Mouse (Mus musculus) C2C12 (cell line): Measurements from ENCODE around the gene Cep250.

ENCODE experiments used
- CEBPB ChIP-seq: IDR thresholded peaks from one replicate; pipeline ENCODE4 v1.6.1; 2011; ENCODE audit warnings: low read depth, mild to moderate bottlenecking, control low read depth, moderate library complexity
- CTCF ChIP-seq: IDR thresholded peaks from one replicate; pipeline ENCODE4 v1.5.1; 2011; ENCODE audit not compliant: control insufficient read depth, insufficient read depth, insufficient read length
- MYOD1 ChIP-seq: IDR thresholded peaks from one replicate; pipeline ENCODE4 v1.6.1; 2011; ENCODE audit warnings: low read depth; ENCODE audit not compliant: control insufficient read depth, insufficient read length

DNA sequence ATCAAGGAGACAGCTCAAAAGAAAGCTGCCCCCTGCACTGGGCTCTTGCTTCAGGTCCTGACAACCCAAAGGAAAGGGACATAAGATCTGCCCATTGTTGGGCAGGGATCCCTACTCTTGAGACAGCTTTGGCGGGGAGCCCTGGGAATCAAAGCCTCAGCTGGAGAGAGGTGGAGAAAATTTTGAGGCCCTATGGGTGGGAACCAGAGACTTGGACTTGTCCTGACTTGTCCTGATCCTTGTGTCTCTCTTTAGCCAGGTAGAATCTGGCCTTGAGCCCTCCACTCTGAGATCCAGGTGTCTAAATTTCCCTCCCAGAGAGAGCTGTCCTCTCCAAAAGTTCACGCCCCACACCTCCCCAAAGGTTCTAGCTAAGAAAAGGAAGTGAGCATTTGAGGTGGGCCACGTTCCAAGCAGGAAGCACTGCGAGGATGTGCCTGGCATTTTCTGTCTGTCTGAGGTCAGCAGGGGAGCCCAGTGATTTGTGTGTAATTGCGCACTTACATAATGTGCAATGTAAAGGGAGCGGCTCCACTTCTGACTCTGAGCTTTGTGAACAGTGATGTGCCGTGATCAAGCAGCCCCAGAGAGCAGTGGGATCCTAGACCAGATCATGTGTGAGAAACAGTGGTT is 16.2 kb upstream of the Cep250 start:
- TF ChIP-seq CTCF = no peak
- no peak for TF ChIP-seq MYOD1
- no peak for TF ChIP-seq CEBPB
